Mouse (Mus musculus) heart, postnatal 0 days (tissue): ENCODE data around the gene Gm28635. TPM values are rescaled to one million over a fixed set of nuclear protein-coding genes. Genes with fewer than 3 reads are reported as not detected.
"Not testable (repeated sequence)": the region's sequence is repeated elsewhere in the genome, so short reads cannot be mapped to it uniquely, and the experiment has no call there.

ENCODE experiments used
- ATAC-seq: fragments of 200-750 bp; cut with Nextera tagmentation; 2 replicates; pipeline ENCODE4 v1.8.0; 2017; ENCODE audit warnings: low read depth, moderate number of reproducible peaks, moderate library complexity; ENCODE audit not compliant: insufficient read depth
- DNase-seq: peaks from one replicate; pipeline ENCODE4 v3.0.0-alpha.2; 2016; ENCODE audit warnings: low spot score
- H3K27ac ChIP-seq: fragments of 300-500 bp; sonication (generic); 2 replicates; pipeline ENCODE4 v1.5.1; 2014; ENCODE audit warnings: low read depth, mild to moderate bottlenecking
- H3K27me3 ChIP-seq: fragments of 300-500 bp; sonication (generic); 2 replicates; pipeline ENCODE4 v1.6.1; 2014; ENCODE audit warnings: low read length, mixed read lengths; ENCODE audit not compliant: control insufficient read depth, insufficient read depth
- H3K36me3 ChIP-seq: fragments of 300-500 bp; sonication (generic); replicated peaks from 2 replicates; pipeline ENCODE4 v1.6.1; 2014; ENCODE audit warnings: low read length, mixed read lengths; ENCODE audit not compliant: control insufficient read depth, insufficient read depth
- H3K4me1 ChIP-seq: fragments of 300-500 bp; sonication (generic); 2 replicates; pipeline ENCODE4 v1.6.1; 2014; ENCODE audit warnings: antibody characterized with exemption; ENCODE audit not compliant: control insufficient read depth, insufficient read depth
- H3K4me2 ChIP-seq: fragments of 300-500 bp; sonication (generic); 2 replicates; pipeline ENCODE4 v1.6.1; 2014; ENCODE audit warnings: low read depth, mild to moderate bottlenecking, low read length, moderate library complexity
- H3K4me3 ChIP-seq: fragments of 300-500 bp; sonication (generic); 2 replicates; pipeline ENCODE4 v1.5.1; 2014; ENCODE audit warnings: low read depth, low read length
- H3K9ac ChIP-seq: fragments of 300-500 bp; sonication (generic); replicated peaks from 2 replicates; pipeline ENCODE4 v1.6.1; 2014; ENCODE audit warnings: low read depth, low read length, mixed read lengths
- H3K9me3 ChIP-seq: fragments of 300-500 bp; sonication (generic); replicated peaks from 2 replicates; pipeline ENCODE4 v1.6.1; 2016; ENCODE audit warnings: low read length; ENCODE audit not compliant: control insufficient read depth
- CTCF ChIP-seq: IDR thresholded peaks from 2 replicates; pipeline ENCODE4 v1.5.1; 2016; ENCODE audit warnings: antibody characterized with exemption, control low read depth, low read depth
- EP300 ChIP-seq: IDR thresholded peaks from 2 replicates; pipeline ENCODE4 v1.6.1; 2016; ENCODE audit warnings: antibody characterized with exemption, low read depth
- WGBS: fragments of 180-500 bp; shearing (Covaris S2); extraction: QIAGEN DNeasy Blood & Tissue Kit; methylation state at CpG from one replicate; pipeline ENCODE4 v1.1.7; 2014; 5-methylcytosine and 5-hydroxymethylcytosine counted together
- polyA plus RNA-seq: library from polyadenylated mRNA; unstranded; fragments of >200 nt; fragmentation: Nextera tagmentation; extraction: Ambion mirVana; gene quantifications from 2 replicates; pipeline ENCODE4 v1.2.1, GENCODE M21; 2015
- total RNA-seq: library from RNA; depleted of rRNA; stranded (reverse); fragments of >200 nt; gene quantifications from 2 replicates; pipeline ENCODE4 v1.2.3, GENCODE M21; 2014; ENCODE audit warnings: low replicate concordance

Gene Gm28635
- total and polyA plus RNA-seq, 2 experiments from 2014 or later: not detected

GRCm38 (mm10) chr2:84682605-84683183 lies 4.9 kb upstream of the Gm28635 start:
- Histone ChIP-seq H3K27ac (no peak overlapping the region), H3K4me2 (no peak overlapping the region), H3K27me3 (no peaks in the 10 kb centered on the region), H3K4me1 (peaks cover 9% of the 10 kb centered on the region; the same call in 1 of the 2 replicates), H3K9ac (no peak overlapping the region), H3K9me3 (no peaks in the 10 kb centered on the region), H3K36me3 (peaks cover 24% of the 10 kb centered on the region), H3K4me3 (no peak overlapping the region)
- ATAC-seq (no peak), DNase-seq (no peak)
- TF ChIP-seq CTCF: no peak
- TF ChIP-seq EP300: no peak
- 26% methylated on average over 6 of the region's 6 CpGs for WGBS

- DNase-seq: no peak
- peak within 1 kb of the TSS; percentile 63; the same call in 1 of the 2 replicates for H3K27ac ChIP-seq
Measured at GRCm38 (mm10) chr2:84679016-84679415, 1.2 kb upstream of the Gm28635 start, which contains the start of gene Tmx2. Gene Tmx2, minus strand, starts transcription at chr2:84679140.

GRCm38 (mm10) chr2:84677270-84677967 lies 422 bp downstream of the Gm28635 start:
- ATAC-seq: peak; percentile 37
- TF ChIP-seq EP300 (no peak), CTCF (peak; percentile 40; the same call in 1 of the 2 replicates)

More at GRCm38 (mm10) chr2:84679016-84679415, 1.2 kb upstream of the Gm28635 start, which contains the start of gene Tmx2:
- Histone ChIP-seq H3K9ac (peak within 1 kb of the TSS; percentile 85), H3K36me3 (peaks cover 25% of the 10 kb centered on the region), H3K27me3 (no peaks in the 10 kb centered on the region), H3K4me1 (peaks cover 17% of the 10 kb centered on the region; the same call in 1 of the 2 replicates), H3K4me2 (peak within 1 kb of the TSS; percentile 92), H3K9me3 (no peaks in the 10 kb centered on the region), H3K4me3 (peak within 1 kb of the TSS; percentile 90)
- 12% methylated on average over 8 of the region's 8 CpGs for WGBS
- TF ChIP-seq EP300 (no peak), CTCF (no peak)
- ATAC-seq: no peak

GRCm38 (mm10) chr2:84671535-84671934 lies 6.3 kb downstream of the Gm28635 start:
- H3K36me3 ChIP-seq: peaks cover 39% of the 10 kb centered on the region
- WGBS: 62% methylated on average over 4 of the region's 5 CpGs
- not testable (repeated sequence) for DNase-seq, H3K4me3 ChIP-seq, H3K9me3 ChIP-seq, H3K4me2 ChIP-seq, H3K27me3 ChIP-seq, ATAC-seq, H3K9ac ChIP-seq
- peak overlapping the region; percentile 80; the same call in 1 of the 2 replicates for H3K27ac ChIP-seq
- H3K4me1 ChIP-seq: peaks cover 11% of the 10 kb centered on the region; the same call in 1 of the 2 replicates

More at GRCm38 (mm10) chr2:84677270-84677967, 422 bp downstream of the Gm28635 start:
- 5% methylated on average over 22 of the region's 22 CpGs for WGBS
- Histone ChIP-seq H3K9ac (peak overlapping the region; percentile 65), H3K4me1 (peaks cover 17% of the 10 kb centered on the region; the same call in 1 of the 2 replicates), H3K4me2 (peak overlapping the region; percentile 79), H3K27me3 (no peaks in the 10 kb centered on the region), H3K4me3 (peak overlapping the region; percentile 90), H3K27ac (peak overlapping the region; percentile 61), H3K9me3 (no peaks in the 10 kb centered on the region), H3K36me3 (peaks cover 38% of the 10 kb centered on the region)
- DNase-seq: peak; percentile 58

GRCm38 (mm10) chr2:84670569-84670933 lies 7.3 kb downstream of the Gm28635 start, which contains the start of gene Selenoh:
Gene Selenoh, minus strand, starts transcription at chr2:84670770.
- H3K36me3 ChIP-seq: peaks cover 30% of the 10 kb centered on the region
- DNase-seq (peak; percentile 88), ATAC-seq (peak; percentile 93)
- under 1% methylated on average over 20 of the region's 20 CpGs for WGBS
- peak within 1 kb of the TSS; percentile 78 for H3K4me2 ChIP-seq
- no peaks in the 10 kb centered on the region for H3K9me3 ChIP-seq
- H3K27me3 ChIP-seq: no peaks in the 10 kb centered on the region
- TF ChIP-seq EP300 (no peak), CTCF (no peak)
- H3K9ac ChIP-seq: peak within 1 kb of the TSS; percentile 84
- H3K27ac ChIP-seq: peak within 1 kb of the TSS; percentile 80
- H3K4me1 ChIP-seq: peaks cover 11% of the 10 kb centered on the region; the same call in 1 of the 2 replicates
- peak within 1 kb of the TSS; percentile 93 for H3K4me3 ChIP-seq
